Mouse (Mus musculus): Measurements from ENCODE around the gene Tll1. TPM values are rescaled to one million over a fixed set of nuclear protein-coding genes. Genes with fewer than 3 reads are reported as not detected.
"Not testable (repeated sequence)": the region's sequence is repeated elsewhere in the genome, so short reads cannot be mapped to it uniquely, and the experiment has no call there.

Tll1 gene
- polyA plus RNA-seq, 1 experiment from 2014 or later: 0.93 TPM

GRCm38 (mm10) chr8:64030672-64031385 is 175.2 kb downstream of the Tll1 start:
- H3K27me3 ChIP-seq (replicated peaks; ENCODE audit: control insufficient read depth, insufficient read depth, low read length): no peaks in the 10 kb centered on the region
- H3K9ac ChIP-seq (ENCODE audit: low read length): no peak overlapping the region
- no peak for ATAC-seq
- no peaks in the 10 kb centered on the region for H3K36me3 ChIP-seq (ENCODE audit: control insufficient read depth, insufficient read depth, low read length)
- H3K4me1 ChIP-seq (ENCODE audit: control insufficient read depth, insufficient read depth, low read length): no peaks in the 10 kb centered on the region
- no peak overlapping the region for H3K27ac ChIP-seq (ENCODE audit: low read depth, low read length)
- WGBS: 90% methylated on average over 4 of the region's 4 CpGs
- DNase-seq (ENCODE audit: low spot score): no peak
- no peak overlapping the region for H3K4me3 ChIP-seq (ENCODE audit: low read depth, low read length)
- H3K9me3 ChIP-seq (replicated peaks; ENCODE audit: control insufficient read depth, low read length): no peaks in the 10 kb centered on the region
- H3K4me2 ChIP-seq (ENCODE audit: low read length): no peak overlapping the region

- H3K36me3 ChIP-seq (ENCODE audit: control insufficient read depth, insufficient read depth, low read length): no peaks in the 10 kb centered on the region
- no peaks in the 10 kb centered on the region for H3K4me1 ChIP-seq (ENCODE audit: control insufficient read depth, insufficient read depth, low read length)
- H3K4me2 ChIP-seq (ENCODE audit: low read length): no peak overlapping the region
- no peaks in the 10 kb centered on the region for H3K27me3 ChIP-seq (replicated peaks; ENCODE audit: control insufficient read depth, insufficient read depth, low read length)
- H3K9me3 ChIP-seq (replicated peaks; ENCODE audit: control insufficient read depth, low read length): no peaks in the 10 kb centered on the region
- DNase-seq (ENCODE audit: low spot score) (no peak), ATAC-seq (no peak)
- H3K27ac ChIP-seq (ENCODE audit: low read depth, low read length): no peak overlapping the region
- H3K9ac ChIP-seq (ENCODE audit: low read length): no peak overlapping the region
- no peak overlapping the region for H3K4me3 ChIP-seq (ENCODE audit: low read depth, low read length)
These were observed 176.0 kb downstream of the Tll1 start for GRCm38 (mm10) chr8:64030081-64030480.

GRCm38 (mm10) chr8:64029525-64029924 is 176.5 kb downstream of the Tll1 start:
- Histone ChIP-seq H3K27me3 (replicated peaks; ENCODE audit: control insufficient read depth, insufficient read depth, low read length) (no peaks in the 10 kb centered on the region), H3K27ac (ENCODE audit: low read depth, low read length) (no peak overlapping the region)

GRCm38 (mm10) chr8:64024359-64024758 is 181.7 kb downstream of the Tll1 start:
- H3K4me3 ChIP-seq (ENCODE audit: low read depth, low read length): no peak overlapping the region
- H3K27me3 ChIP-seq (replicated peaks; ENCODE audit: control insufficient read depth, insufficient read depth, low read length): no peaks in the 10 kb centered on the region
- no peaks in the 10 kb centered on the region for H3K36me3 ChIP-seq (ENCODE audit: control insufficient read depth, insufficient read depth, low read length)
- 57% methylated on average over 5 of the region's 5 CpGs for WGBS
- H3K4me2 ChIP-seq (ENCODE audit: low read length): no peak overlapping the region
- ATAC-seq: peak; percentile 46; the same call in 1 of the 2 replicates
- no peak overlapping the region for H3K27ac ChIP-seq (ENCODE audit: low read depth, low read length)
- DNase-seq (ENCODE audit: low spot score): no peak
- no peaks in the 10 kb centered on the region for H3K9me3 ChIP-seq (replicated peaks; ENCODE audit: control insufficient read depth, low read length)
- H3K4me1 ChIP-seq (ENCODE audit: control insufficient read depth, insufficient read depth, low read length): no peaks in the 10 kb centered on the region
- H3K9ac ChIP-seq (ENCODE audit: low read length): no peak overlapping the region

More at GRCm38 (mm10) chr8:64029525-64029924, 176.5 kb downstream of the Tll1 start:
- H3K4me3 ChIP-seq (ENCODE audit: low read depth, low read length): no peak overlapping the region
- H3K4me1 ChIP-seq (ENCODE audit: control insufficient read depth, insufficient read depth, low read length): no peaks in the 10 kb centered on the region
- no peak overlapping the region for H3K4me2 ChIP-seq (ENCODE audit: low read length)
- H3K36me3 ChIP-seq (ENCODE audit: control insufficient read depth, insufficient read depth, low read length): no peaks in the 10 kb centered on the region
- DNase-seq (ENCODE audit: low spot score) (peak; percentile 28), ATAC-seq (no peak)
- no peaks in the 10 kb centered on the region for H3K9me3 ChIP-seq (replicated peaks; ENCODE audit: control insufficient read depth, low read length)
- H3K9ac ChIP-seq (ENCODE audit: low read length): no peak overlapping the region
- WGBS: 79% methylated on average over 3 of the region's 3 CpGs

GRCm38 (mm10) chr8:64023579-64023978 is 182.5 kb downstream of the Tll1 start:
- no peak overlapping the region for H3K9ac ChIP-seq (ENCODE audit: low read length)
- no peaks in the 10 kb centered on the region for H3K36me3 ChIP-seq (ENCODE audit: control insufficient read depth, insufficient read depth, low read length)
- no peaks in the 10 kb centered on the region for H3K27me3 ChIP-seq (replicated peaks; ENCODE audit: control insufficient read depth, insufficient read depth, low read length)
- H3K4me1 ChIP-seq (ENCODE audit: control insufficient read depth, insufficient read depth, low read length): no peaks in the 10 kb centered on the region
- H3K27ac ChIP-seq (ENCODE audit: low read depth, low read length): no peak overlapping the region
- no peak overlapping the region for H3K4me2 ChIP-seq (ENCODE audit: low read length)
- H3K9me3 ChIP-seq (replicated peaks; ENCODE audit: control insufficient read depth, low read length): no peaks in the 10 kb centered on the region
- ATAC-seq (peak; percentile 87), DNase-seq (ENCODE audit: low spot score) (peak; percentile 79)
- 32% methylated on average over 5 of the region's 5 CpGs for WGBS
- no peak overlapping the region for H3K4me3 ChIP-seq (ENCODE audit: low read depth, low read length)

GRCm38 (mm10) chr8:64023027-64023426 is 183.0 kb downstream of the Tll1 start:
- Histone ChIP-seq H3K9me3 (replicated peaks; ENCODE audit: control insufficient read depth, low read length) (no peaks in the 10 kb centered on the region), H3K27me3 (replicated peaks; ENCODE audit: control insufficient read depth, insufficient read depth, low read length) (no peaks in the 10 kb centered on the region), H3K36me3 (ENCODE audit: control insufficient read depth, insufficient read depth, low read length) (no peaks in the 10 kb centered on the region), H3K4me3 (ENCODE audit: low read depth, low read length) (no peak overlapping the region), H3K9ac (ENCODE audit: low read length) (no peak overlapping the region), H3K4me1 (ENCODE audit: control insufficient read depth, insufficient read depth, low read length) (no peaks in the 10 kb centered on the region), H3K4me2 (ENCODE audit: low read length) (no peak overlapping the region), H3K27ac (ENCODE audit: low read depth, low read length) (no peak overlapping the region)
- ATAC-seq: no peak
- WGBS: 91% methylated on average over 2 of the region's 2 CpGs
- no peak for DNase-seq (ENCODE audit: low spot score)

- H3K4me1 ChIP-seq (ENCODE audit: control insufficient read depth, insufficient read depth, low read length); H3K27me3 ChIP-seq (replicated peaks; ENCODE audit: control insufficient read depth, insufficient read depth, low read length); H3K27ac ChIP-seq (ENCODE audit: low read depth, low read length); H3K9me3 ChIP-seq (replicated peaks; ENCODE audit: control insufficient read depth, low read length); ATAC-seq; H3K4me2 ChIP-seq (ENCODE audit: low read length); H3K9ac ChIP-seq (ENCODE audit: low read length); H3K4me3 ChIP-seq (ENCODE audit: low read depth, low read length); DNase-seq (ENCODE audit: low spot score); H3K36me3 ChIP-seq (ENCODE audit: control insufficient read depth, insufficient read depth, low read length): not testable (repeated sequence)
- 33% methylated on average over 9 of the region's 9 CpGs for WGBS
These were observed 235.3 kb downstream of the Tll1 start for GRCm38 (mm10) chr8:63970612-63971391.
